Mouse (Mus musculus) gastrocnemius, postnatal 14 days (tissue): ENCODE measurements around the gene Slc7a8. TPM values are rescaled to one million over a fixed set of nuclear protein-coding genes. Genes with fewer than 3 reads are reported as not detected.

Experiments
- DNase-seq: peaks from one replicate; pipeline ENCODE4 v3.0.0; 2021; ENCODE audit warnings: mixed read lengths
- intact Hi-C: fragments of 180-260 bp; cut with DNase I; formaldehyde crosslinking; loops from one replicate; pipeline ENCODE4 v1.15.1; 2025; ENCODE audit warnings: low total_unique reads
- total RNA-seq, 2 experiments: library from RNA; stranded (reverse); gene quantifications; 2 replicates each; pipeline ENCODE4 v1.2.3; 2021

The Slc7a8 gene
- total RNA-seq, 2 experiments from 2014 or later: 7.5 to 18.5 TPM

GRCm38 (mm10) chr14:54746038-54746437 is 35.7 kb downstream of the Slc7a8 start:
- intact Hi-C loops: no loop called here
- DNase-seq: no peak

GRCm38 (mm10) chr14:54744473-54744872 is 37.3 kb downstream of the Slc7a8 start:
- intact Hi-C loops: no loop called here
- no peak for DNase-seq

- intact Hi-C loops: no loop called here
- peak; percentile 58 for DNase-seq
These were observed 39.4 kb downstream of the Slc7a8 start for GRCm38 (mm10) chr14:54742375-54742774.

- DNase-seq: no peak
- intact Hi-C loops: no loop called here
These were observed 40.0 kb downstream of the Slc7a8 start for GRCm38 (mm10) chr14:54741721-54742120.

GRCm38 (mm10) chr14:54737634-54738033 is 44.1 kb downstream of the Slc7a8 start:
- intact Hi-C loops: no loop called here
- DNase-seq: no peak

GRCm38 (mm10) chr14:54736555-54737552 is 44.9 kb downstream of the Slc7a8 start:
- intact Hi-C loops: no loop called here
- DNase-seq: no peak

- no peak for DNase-seq
- intact Hi-C loops: no loop called here
These were observed 46.5 kb downstream of the Slc7a8 start for GRCm38 (mm10) chr14:54735221-54735620.

- intact Hi-C loops: no loop called here
- no peak for DNase-seq
These were observed 47.7 kb downstream of the Slc7a8 start for GRCm38 (mm10) chr14:54734004-54734403.

- intact Hi-C loops: no loop called here
- no peak for DNase-seq
These were observed 49.5 kb downstream of the Slc7a8 start for GRCm38 (mm10) chr14:54732206-54732605.

GRCm38 (mm10) chr14:54730305-54730704 is 51.4 kb downstream of the Slc7a8 start:
- no peak for DNase-seq
- intact Hi-C loops: no loop called here

- DNase-seq: no peak
- intact Hi-C loops: no loop called here
These were observed 52.7 kb downstream of the Slc7a8 start for GRCm38 (mm10) chr14:54728823-54729653.

GRCm38 (mm10) chr14:54727565-54727964 is 54.2 kb downstream of the Slc7a8 start:
- intact Hi-C loops: no loop called here
- DNase-seq: no peak

- DNase-seq: no peak
- intact Hi-C loops: no loop called here
These were observed 57.7 kb downstream of the Slc7a8 start for GRCm38 (mm10) chr14:54724049-54724448.

GRCm38 (mm10) chr14:54721711-54722110 is 60.0 kb downstream of the Slc7a8 start:
- intact Hi-C loops: no loop called here

GRCm38 (mm10) chr14:54720654-54721350 is 60.9 kb downstream of the Slc7a8 start:
- peak; percentile 45 for DNase-seq
- intact Hi-C loops: no loop called here

More at GRCm38 (mm10) chr14:54721711-54722110, 60.0 kb downstream of the Slc7a8 start:
- no peak for DNase-seq

GRCm38 (mm10) chr14:54720041-54720440 is 61.7 kb downstream of the Slc7a8 start:
- intact Hi-C loops: no loop called here
- DNase-seq: no peak

- intact Hi-C loops: loop anchor here (2.0 kb wide), 1 partner anchor 71 kb away; no protein-coding TSS in a partner anchor
- DNase-seq: no peak
These were observed 66.3 kb downstream of the Slc7a8 start for GRCm38 (mm10) chr14:54715402-54715801.

- intact Hi-C loops: loop anchor here (2.0 to 5.0 kb wide), 2 partner anchors 72 to 113 kb away; no protein-coding TSS in a partner anchor
- no peak for DNase-seq
These were observed 67.1 kb downstream of the Slc7a8 start for GRCm38 (mm10) chr14:54714617-54715081.

- intact Hi-C loops: loop anchor here (2.0 to 5.0 kb wide), 2 partner anchors 73 to 113 kb away; no protein-coding TSS in a partner anchor
- DNase-seq: no peak
These were observed 67.6 kb downstream of the Slc7a8 start for GRCm38 (mm10) chr14:54714121-54714520.
